Mouse (Mus musculus) heart, postnatal 0 days (tissue): ENCODE results near the gene Tiprl. TPM values are rescaled to one million over a fixed set of nuclear protein-coding genes. Genes with fewer than 3 reads are reported as not detected.

Experiments
- ATAC-seq: fragments of 200-750 bp; cut with Nextera tagmentation; 2 replicates; pipeline ENCODE4 v1.8.0; 2017; ENCODE audit warnings: low read depth, moderate number of reproducible peaks, moderate library complexity; ENCODE audit not compliant: insufficient read depth
- DNase-seq: peaks from one replicate; pipeline ENCODE4 v3.0.0-alpha.2; 2016; ENCODE audit warnings: low spot score
- H3K27ac ChIP-seq: fragments of 300-500 bp; sonication (generic); 2 replicates; pipeline ENCODE4 v1.5.1; 2014; ENCODE audit warnings: low read depth, mild to moderate bottlenecking
- H3K27me3 ChIP-seq: fragments of 300-500 bp; sonication (generic); 2 replicates; pipeline ENCODE4 v1.6.1; 2014; ENCODE audit warnings: low read length, mixed read lengths; ENCODE audit not compliant: control insufficient read depth, insufficient read depth
- H3K36me3 ChIP-seq: fragments of 300-500 bp; sonication (generic); replicated peaks from 2 replicates; pipeline ENCODE4 v1.6.1; 2014; ENCODE audit warnings: low read length, mixed read lengths; ENCODE audit not compliant: control insufficient read depth, insufficient read depth
- H3K4me1 ChIP-seq: fragments of 300-500 bp; sonication (generic); 2 replicates; pipeline ENCODE4 v1.6.1; 2014; ENCODE audit warnings: antibody characterized with exemption; ENCODE audit not compliant: control insufficient read depth, insufficient read depth
- H3K4me2 ChIP-seq: fragments of 300-500 bp; sonication (generic); 2 replicates; pipeline ENCODE4 v1.6.1; 2014; ENCODE audit warnings: low read depth, mild to moderate bottlenecking, low read length, moderate library complexity
- H3K4me3 ChIP-seq: fragments of 300-500 bp; sonication (generic); 2 replicates; pipeline ENCODE4 v1.5.1; 2014; ENCODE audit warnings: low read depth, low read length
- H3K9ac ChIP-seq: fragments of 300-500 bp; sonication (generic); replicated peaks from 2 replicates; pipeline ENCODE4 v1.6.1; 2014; ENCODE audit warnings: low read depth, low read length, mixed read lengths
- H3K9me3 ChIP-seq: fragments of 300-500 bp; sonication (generic); replicated peaks from 2 replicates; pipeline ENCODE4 v1.6.1; 2016; ENCODE audit warnings: low read length; ENCODE audit not compliant: control insufficient read depth
- CTCF ChIP-seq: IDR thresholded peaks from 2 replicates; pipeline ENCODE4 v1.5.1; 2016; ENCODE audit warnings: antibody characterized with exemption, control low read depth, low read depth
- EP300 ChIP-seq: IDR thresholded peaks from 2 replicates; pipeline ENCODE4 v1.6.1; 2016; ENCODE audit warnings: antibody characterized with exemption, low read depth
- WGBS: fragments of 180-500 bp; shearing (Covaris S2); extraction: QIAGEN DNeasy Blood & Tissue Kit; methylation state at CpG from one replicate; pipeline ENCODE4 v1.1.7; 2014; 5-methylcytosine and 5-hydroxymethylcytosine counted together
- polyA plus RNA-seq: library from polyadenylated mRNA; unstranded; fragments of >200 nt; fragmentation: Nextera tagmentation; extraction: Ambion mirVana; gene quantifications from 2 replicates; pipeline ENCODE4 v1.2.1, GENCODE M21; 2015
- total RNA-seq: library from RNA; depleted of rRNA; stranded (reverse); fragments of >200 nt; gene quantifications from 2 replicates; pipeline ENCODE4 v1.2.3, GENCODE M21; 2014; ENCODE audit warnings: low replicate concordance

The Tiprl gene
- total and polyA plus RNA-seq, 2 experiments from 2014 or later: 11.7 to 84.7 TPM

- H3K4me1 ChIP-seq: 0 out of 2 replicates have a peak, but pooled peaks cover 7% of the 10 kb centered on the region
- ATAC-seq (no peak), DNase-seq (no peak)
- no peak overlapping the region for H3K4me2 ChIP-seq
- no peaks in the 10 kb centered on the region for H3K27me3 ChIP-seq
- H3K36me3 ChIP-seq: peaks cover 43% of the 10 kb centered on the region
- WGBS: 81% methylated on average over 12 of the region's 12 CpGs
- no peak for TF ChIP-seq CTCF
- TF ChIP-seq EP300: no peak
- H3K4me3 ChIP-seq: no peak overlapping the region
- H3K9ac ChIP-seq: no peak overlapping the region
- H3K9me3 ChIP-seq: no peaks in the 10 kb centered on the region
- no peak overlapping the region for H3K27ac ChIP-seq
Measured at GRCm38 (mm10) chr1:165186491-165186890, 50.3 kb downstream of the Tiprl start.

GRCm38 (mm10) chr1:165185116-165185515 is 51.7 kb downstream of the Tiprl start:
- Histone ChIP-seq H3K9me3 (no peaks in the 10 kb centered on the region), H3K27me3 (no peaks in the 10 kb centered on the region), H3K4me1 (no peaks in the 10 kb centered on the region), H3K27ac (no peak overlapping the region), H3K4me2 (no peak overlapping the region), H3K9ac (no peak overlapping the region), H3K4me3 (no peak overlapping the region), H3K36me3 (peaks cover 55% of the 10 kb centered on the region)
- TF ChIP-seq EP300 (no peak), CTCF (no peak)
- ATAC-seq (no peak), DNase-seq (no peak)
- WGBS: 56% methylated on average over 7 of the region's 7 CpGs

DNA sequence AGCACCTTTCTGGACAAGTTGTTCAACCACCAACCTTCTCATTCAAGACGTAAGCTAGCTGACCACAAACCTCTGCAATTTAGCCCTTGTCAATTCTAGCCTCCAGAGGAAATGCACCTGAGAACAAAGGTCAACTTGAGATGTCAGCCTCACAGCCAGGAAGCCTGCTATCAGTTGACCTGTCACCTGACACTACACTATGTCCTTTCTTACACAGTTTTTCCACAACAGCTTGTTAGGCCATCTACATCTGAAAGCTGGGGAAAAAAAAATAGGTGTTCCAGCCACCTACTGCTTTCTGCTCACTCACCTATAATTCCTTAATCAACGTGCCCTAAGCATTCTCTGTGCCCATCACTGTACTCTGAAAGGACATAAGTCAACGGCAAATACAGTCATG is 52.6 kb downstream of the Tiprl start:
- no peak overlapping the region for H3K27ac ChIP-seq
- TF ChIP-seq EP300 (no peak), CTCF (no peak)
- DNase-seq: no peak

GRCm38 (mm10) chr1:165183400-165183799 is 53.4 kb downstream of the Tiprl start:
- Histone ChIP-seq H3K4me2 (no peak overlapping the region), H3K36me3 (peaks cover 67% of the 10 kb centered on the region), H3K27ac (no peak overlapping the region), H3K4me3 (no peak overlapping the region), H3K9ac (no peak overlapping the region), H3K4me1 (no peaks in the 10 kb centered on the region), H3K9me3 (no peaks in the 10 kb centered on the region), H3K27me3 (no peaks in the 10 kb centered on the region)
- no peak for ATAC-seq
- TF ChIP-seq EP300 (no peak), CTCF (no peak)
- no peak for DNase-seq
- WGBS: 74% methylated on average over 6 of the region's 6 CpGs

More for the DNA sequence above, 52.6 kb downstream of the Tiprl start:
- Histone ChIP-seq H3K4me1 (no peaks in the 10 kb centered on the region), H3K36me3 (peaks cover 59% of the 10 kb centered on the region), H3K27me3 (no peaks in the 10 kb centered on the region), H3K4me3 (no peak overlapping the region), H3K9me3 (no peaks in the 10 kb centered on the region), H3K9ac (no peak overlapping the region), H3K4me2 (no peak overlapping the region)
- ATAC-seq: no peak
- 89% methylated on average over 3 of the region's 3 CpGs for WGBS

DNA sequence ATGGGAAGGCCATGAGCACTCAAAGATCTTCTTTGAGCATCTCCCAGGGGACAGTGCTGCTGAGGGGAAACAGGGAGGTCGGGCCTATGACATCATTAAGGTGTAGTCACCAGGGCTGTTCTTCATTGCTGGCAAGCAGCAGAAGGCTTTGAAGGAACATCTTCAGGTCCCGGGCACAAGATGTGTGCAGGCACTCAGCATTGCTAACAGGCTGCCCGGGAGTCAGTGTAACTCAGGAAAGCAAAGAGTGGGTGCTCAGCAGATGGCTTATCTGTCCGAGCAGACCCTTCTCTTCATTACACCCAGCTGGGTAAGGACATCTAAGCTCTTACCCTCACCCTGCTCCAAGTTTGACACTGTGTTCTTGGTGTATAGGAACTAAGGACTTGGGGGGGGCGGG is 57.5 kb downstream of the Tiprl start:
- Histone ChIP-seq H3K27me3 (no peaks in the 10 kb centered on the region), H3K9ac (no peak overlapping the region), H3K4me2 (no peak overlapping the region), H3K36me3 (peaks cover 69% of the 10 kb centered on the region), H3K27ac (no peak overlapping the region), H3K4me3 (no peak overlapping the region), H3K9me3 (no peaks in the 10 kb centered on the region), H3K4me1 (no peaks in the 10 kb centered on the region)
- 75% methylated on average over 5 of the region's 5 CpGs for whole genome bisulfite sequencing
- ATAC-seq (no peak), DNase-seq (no peak)
- TF ChIP-seq EP300: no peak
- TF ChIP-seq CTCF: no peak

DNA sequence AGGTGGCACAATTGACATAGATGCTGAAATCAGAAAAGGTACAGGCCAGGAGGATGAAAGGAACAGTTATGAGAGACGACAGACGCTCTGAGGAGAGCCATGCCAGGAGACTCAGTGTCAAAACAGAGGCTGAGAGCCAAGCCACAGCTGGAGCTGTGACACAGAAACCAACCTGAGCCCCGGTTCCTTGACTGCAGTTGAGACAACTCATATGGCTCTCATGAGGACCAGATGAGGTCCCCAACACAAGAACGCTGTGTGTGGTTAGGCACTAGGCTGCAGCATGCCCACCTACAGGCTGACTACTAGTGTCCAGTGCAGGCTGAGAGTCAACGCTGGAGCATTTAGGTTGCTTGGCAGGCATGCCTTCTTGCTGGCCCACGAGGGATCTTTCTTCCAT is 58.7 kb downstream of the Tiprl start:
- Histone ChIP-seq H3K27ac (no peak overlapping the region), H3K4me2 (no peak overlapping the region), H3K36me3 (peaks cover 56% of the 10 kb centered on the region), H3K4me1 (no peaks in the 10 kb centered on the region), H3K9ac (no peak overlapping the region), H3K27me3 (no peaks in the 10 kb centered on the region), H3K9me3 (no peaks in the 10 kb centered on the region), H3K4me3 (no peak overlapping the region)
- WGBS: 82% methylated on average over 6 of the region's 6 CpGs
- no peak for TF ChIP-seq CTCF
- TF ChIP-seq EP300: no peak
- no peak for DNase-seq
- ATAC-seq: no peak
